Mouse (Mus musculus) heart, embryonic 14.5 days (tissue): ENCODE results near the gene Gm9936. TPM values are rescaled to one million over a fixed set of nuclear protein-coding genes. Genes with fewer than 3 reads are reported as not detected.

Experiments
- ATAC-seq: fragments of 200-750 bp; cut with Nextera tagmentation; 2 replicates; pipeline ENCODE4 v1.8.0; 2017; ENCODE audit warnings: low read depth, moderate TSS enrichment; ENCODE audit not compliant: insufficient number of reproducible peaks, insufficient read depth, low FRiP score
- H3K27ac ChIP-seq, 2 experiments: fragments of 200-500 bp in 1 of 2; fragments of 300-500 bp in 1 of 2; sonication (generic) in 1 of 2; replicated peaks in 1 of 2; 2 replicates each; pipeline ENCODE4 v1.5.1; 2012 to 2014; ENCODE audit warnings: low read depth in 2 of 2, low read length in 2 of 2, control low read depth in 1 of 2, mild to moderate bottlenecking in 1 of 2, mixed read lengths in 1 of 2; ENCODE audit not compliant: control insufficient read depth in 1 of 2, insufficient read depth in 1 of 2
- H3K27me3 ChIP-seq: fragments of 300-500 bp; sonication (generic); 2 replicates; pipeline ENCODE4 v1.6.1; 2014; ENCODE audit warnings: mild to moderate bottlenecking, low read length, control low read depth; ENCODE audit not compliant: control insufficient read depth, insufficient read depth
- H3K36me3 ChIP-seq: fragments of 300-500 bp; sonication (generic); 2 replicates; pipeline ENCODE4 v1.6.1; 2014; ENCODE audit warnings: mild to moderate bottlenecking, control low read depth, low read length, mixed read lengths; ENCODE audit not compliant: control insufficient read depth, insufficient read depth
- H3K4me1 ChIP-seq, 2 experiments: fragments of 200-500 bp in 1 of 2; fragments of 300-500 bp in 1 of 2; sonication (generic) in 1 of 2; 2 replicates each; pipeline ENCODE4 v1.6.1; 2012 to 2014; ENCODE audit warnings: low read length in 2 of 2, control low read depth in 1 of 2, mixed read lengths in 1 of 2; ENCODE audit not compliant: control insufficient read depth in 2 of 2, insufficient read depth in 2 of 2
- H3K4me2 ChIP-seq: fragments of 300-500 bp; sonication (generic); 2 replicates; pipeline ENCODE4 v1.6.1; 2014; ENCODE audit warnings: mild to moderate bottlenecking, low read length
- H3K4me3 ChIP-seq, 2 experiments: fragments of 200-500 bp in 1 of 2; fragments of 300-500 bp in 1 of 2; sonication (generic) in 1 of 2; 2 replicates each; pipeline ENCODE4 v1.5.1; 2012 to 2014; ENCODE audit warnings: low read length in 2 of 2, mild to moderate bottlenecking in 2 of 2, control low read depth in 1 of 2, low read depth in 1 of 2, moderate library complexity in 1 of 2; ENCODE audit not compliant: control insufficient read depth in 1 of 2, insufficient read depth in 1 of 2
- H3K9ac ChIP-seq: fragments of 300-500 bp; sonication (generic); 2 replicates; pipeline ENCODE4 v1.6.1; 2014; ENCODE audit warnings: mild to moderate bottlenecking, low read length
- H3K9me3 ChIP-seq: fragments of 300-500 bp; sonication (generic); 2 replicates; pipeline ENCODE4 v1.6.1; 2016; ENCODE audit warnings: low read length, control low read depth; ENCODE audit not compliant: control insufficient read depth
- whole genome bisulfite sequencing: fragments of 180-500 bp; shearing (Covaris S2); extraction: QIAGEN DNeasy Blood & Tissue Kit; methylation state at CpG from one replicate; pipeline ENCODE4 v1.1.7; 2014; 5-methylcytosine and 5-hydroxymethylcytosine counted together
- microRNA-seq: library from miRNA; unstranded; fragments of <30 nt; microRNA quantifications from one replicate; pipeline ENCODE4, GENCODE M21; 2016
- polyA plus RNA-seq: library from polyadenylated mRNA; unstranded; fragments of >200 nt; fragmentation: Nextera tagmentation; extraction: Ambion mirVana; gene quantifications from 2 replicates; pipeline ENCODE4 v1.2.1, GENCODE M21; 2014

The Gm9936 gene
- polyA plus RNA-seq, 1 experiment from 2014 or later, result not detected

DNA sequence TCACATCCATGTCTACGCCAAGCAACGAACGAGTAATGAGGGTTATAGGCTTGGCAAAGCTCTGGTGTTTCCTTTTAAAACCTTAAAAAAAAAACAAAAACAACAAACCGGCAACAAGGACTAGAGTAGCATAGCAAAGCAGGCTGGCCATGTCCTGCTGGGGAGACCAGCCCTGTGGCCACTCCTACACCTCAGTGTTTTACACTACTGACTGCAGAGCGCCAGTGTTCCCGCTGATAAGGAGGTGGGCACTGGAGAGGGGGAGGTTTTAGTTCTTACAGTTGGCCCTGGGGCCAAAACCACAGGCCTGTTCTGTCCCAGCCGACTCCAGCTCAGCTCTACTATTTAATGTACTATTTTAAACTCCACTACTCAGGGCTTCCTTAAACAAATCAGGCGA lies 51.0 kb downstream of the Gm9936 start:
- H3K27me3 ChIP-seq, result no peaks in the 10 kb centered on the region
- peaks cover 48% of the 10 kb centered on the region for H3K36me3 ChIP-seq
- H3K9ac ChIP-seq, result peak overlapping the region; percentile 54
- peak; percentile 70 for ATAC-seq
- peaks cover 18 to 27% of the 10 kb centered on the region in 2 experiments for H3K4me1 ChIP-seq
- H3K27ac ChIP-seq, result peak overlapping the region; percentile 80 to 89
- no peaks in the 10 kb centered on the region for H3K9me3 ChIP-seq
- 13% methylated on average over 8 of the region's 8 CpGs for WGBS
- H3K4me2 ChIP-seq, result peak overlapping the region; percentile 49
- H3K4me3 ChIP-seq, result peak overlapping the region in 1 of 2 experiments; percentile 3; a peak in 1 of 4 replicates

DNA sequence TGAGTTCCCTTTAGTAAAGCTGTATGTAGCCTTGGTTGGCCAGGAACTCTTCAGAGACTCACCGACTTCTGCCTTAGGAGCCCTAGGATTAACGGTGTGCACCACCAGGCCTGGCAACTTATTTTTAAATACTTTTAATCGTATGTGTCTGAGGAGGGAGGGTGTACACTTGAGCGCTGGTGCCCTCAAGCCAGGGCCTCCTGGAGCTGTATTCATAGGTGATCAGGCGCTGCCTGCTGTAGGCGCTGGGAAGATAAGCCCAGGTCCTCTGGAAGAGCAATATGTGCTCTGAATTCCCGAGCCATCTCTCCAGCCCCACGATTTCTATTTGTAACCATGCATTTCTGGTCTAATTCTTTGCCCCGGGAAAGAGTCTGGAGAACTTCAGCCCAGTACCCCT lies 51.4 kb downstream of the Gm9936 start:
- 9% methylated on average over 9 of the region's 9 CpGs for WGBS
- 0 out of 2 replicates have a peak, but pooled peaks have one; percentile 28 for ATAC-seq
- peak overlapping the region; percentile 49 for H3K4me2 ChIP-seq
- H3K4me3 ChIP-seq, result peak overlapping the region in 1 of 2 experiments; percentile 3; a peak in 1 of 4 replicates
- no peaks in the 10 kb centered on the region for H3K27me3 ChIP-seq
- peak overlapping the region; percentile 54 for H3K9ac ChIP-seq
- peaks cover 18 to 27% of the 10 kb centered on the region in 2 experiments for H3K4me1 ChIP-seq
- H3K27ac ChIP-seq, result peak overlapping the region; percentile 80 to 89
- H3K36me3 ChIP-seq, result peaks cover 52% of the 10 kb centered on the region
- H3K9me3 ChIP-seq, result no peaks in the 10 kb centered on the region

DNA sequence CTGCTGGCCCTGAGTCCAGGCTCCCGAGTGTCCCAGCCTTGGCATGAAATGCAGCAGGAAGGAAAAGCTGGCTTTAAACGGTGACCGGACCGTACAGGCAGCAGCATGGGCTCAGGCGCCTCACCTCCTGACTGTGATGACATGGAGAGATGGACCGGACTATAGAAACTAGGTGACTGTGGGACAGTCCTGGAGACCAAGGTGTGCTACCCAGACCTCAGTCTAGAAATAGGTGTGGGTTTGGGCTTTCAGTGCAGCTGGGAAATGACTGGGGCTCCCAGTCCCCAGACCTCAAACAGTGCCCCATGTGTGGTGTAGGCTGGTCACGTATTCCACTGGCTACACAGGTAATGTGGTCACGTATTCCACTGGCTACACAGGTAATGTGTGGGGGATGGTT lies 51.8 kb downstream of the Gm9936 start:
- H3K4me2 ChIP-seq, result peak overlapping the region; percentile 49; the same call in 1 of the 2 replicates
- WGBS, result 72% methylated on average over 8 of the region's 8 CpGs
- no peaks in the 10 kb centered on the region for H3K27me3 ChIP-seq
- no peaks in the 10 kb centered on the region for H3K9me3 ChIP-seq
- H3K4me1 ChIP-seq, result peaks cover 18 to 27% of the 10 kb centered on the region in 2 experiments
- H3K27ac ChIP-seq, result peak overlapping the region; percentile 80 to 89
- H3K4me3 ChIP-seq, result no peak overlapping the region
- H3K36me3 ChIP-seq, result peaks cover 56% of the 10 kb centered on the region
- peak overlapping the region; percentile 54 for H3K9ac ChIP-seq
- ATAC-seq, result 0 out of 2 replicates have a peak, but pooled peaks have one; percentile 3

Small RNA genes lying within 50 kb of the gene (microRNA-seq; reads per million reads assigned to microRNA genes)
- 3.1 reads per million, percentile 5 among the genes with 10 or more reads in this experiment for gene Mir6240

Other genes with a start within 250 kb of the Gm9936 start
- gene Trpv4, start 200.3 kb downstream of the Gm9936 start, polyA plus RNA-seq, result 0.78 and 0.84 TPM in 2 replicates
- gene Gltp, start 167.7 kb downstream of the Gm9936 start, polyA plus RNA-seq, result 39.1 and 40.6 TPM in 2 replicates
- 6.8 and 8.0 TPM in 2 replicates for gene Tchp, start 150.9 kb downstream of the Gm9936 start, polyA plus RNA-seq
- gene Ankrd13a, start 84.0 kb downstream of the Gm9936 start, polyA plus RNA-seq, result 41.2 and 42.3 TPM in 2 replicates
- 32.6 TPM in 2 replicates for gene Git2, start 83.2 kb downstream of the Gm9936 start, polyA plus RNA-seq
- 52.5 and 58.7 TPM in 2 replicates for gene 1500011B03Rik, start 35.2 kb downstream of the Gm9936 start, polyA plus RNA-seq
- gene 4930519G04Rik, start 5.0 kb downstream of the Gm9936 start, polyA plus RNA-seq, result not detected in 2 replicates
- gene Oasl2, start 38.3 kb upstream of the Gm9936 start, polyA plus RNA-seq, result 5.3 and 6.5 TPM in 2 replicates
- gene Oasl1, start 64.6 kb upstream of the Gm9936 start, polyA plus RNA-seq, result 0.45 and 0.70 TPM in 2 replicates
- gene 2210016L21Rik, start 83.5 kb upstream of the Gm9936 start, polyA plus RNA-seq, result 38.5 and 38.8 TPM in 2 replicates
- gene Hnf1a, start 112.4 kb upstream of the Gm9936 start, polyA plus RNA-seq, result not detected in 2 replicates
- 35.1 and 39.9 TPM in 2 replicates for gene Sppl3, start 152.5 kb upstream of the Gm9936 start, polyA plus RNA-seq
- 20.6 and 31.5 TPM in 2 replicates for gene Gm10401, start 239.6 kb upstream of the Gm9936 start, polyA plus RNA-seq